Mouse (Mus musculus): ENCODE data around the gene Exoc4. TPM values are rescaled to one million over a fixed set of nuclear protein-coding genes. Genes with fewer than 3 reads are reported as not detected.

The Exoc4 gene
- polyA plus RNA-seq, 1 experiment, result 11.1 TPM

- TF ChIP-seq POLR2A (IDR thresholded peaks at IDR 0.05; ENCODE audit: borderline replicate concordance, extremely low read depth, low read depth, low read length) (no peak), CTCF (IDR thresholded peaks at IDR 0.05; ENCODE audit: insufficient read depth, low read length) (no peak)
- Histone ChIP-seq H3K4me1 (ENCODE audit: control insufficient read depth, insufficient read depth, low read length) (no peaks in the 10 kb centered on the region), H3K4me3 (replicated peaks; ENCODE audit: extremely low read depth, low read depth, low read length) (no peak overlapping the region)
- 72% methylated on average over 1 of the region's 1 CpGs for WGBS
- no peak for DNase-seq
These were observed 622.4 kb downstream of the Exoc4 start for GRCm38 (mm10) chr6:33871286-33871685.

GRCm38 (mm10) chr6:33872192-33872591 is 623.3 kb downstream of the Exoc4 start:
- TF ChIP-seq CTCF (IDR thresholded peaks at IDR 0.05; ENCODE audit: insufficient read depth, low read length) (no peak), POLR2A (IDR thresholded peaks at IDR 0.05; ENCODE audit: borderline replicate concordance, extremely low read depth, low read depth, low read length) (no peak)
- WGBS, result 29% methylated on average over 1 of the region's 1 CpGs
- no peaks in the 10 kb centered on the region for H3K4me1 ChIP-seq (ENCODE audit: control insufficient read depth, insufficient read depth, low read length)
- no peak for DNase-seq
- H3K4me3 ChIP-seq (replicated peaks; ENCODE audit: extremely low read depth, low read depth, low read length), result no peak overlapping the region

- TF ChIP-seq CTCF (IDR thresholded peaks at IDR 0.05; ENCODE audit: insufficient read depth, low read length), result no peak
- no peak for TF ChIP-seq POLR2A (IDR thresholded peaks at IDR 0.05; ENCODE audit: borderline replicate concordance, extremely low read depth, low read depth, low read length)
- DNase-seq, result no peak
- 61% methylated on average over 5 of the region's 5 CpGs for WGBS
- H3K4me1 ChIP-seq (ENCODE audit: control insufficient read depth, insufficient read depth, low read length), result no peaks in the 10 kb centered on the region
- H3K4me3 ChIP-seq (replicated peaks; ENCODE audit: extremely low read depth, low read depth, low read length), result no peak overlapping the region
These were observed 624.1 kb downstream of the Exoc4 start for GRCm38 (mm10) chr6:33873000-33873399.

GRCm38 (mm10) chr6:33874291-33875014 is 625.6 kb downstream of the Exoc4 start:
- no peak for TF ChIP-seq CTCF (IDR thresholded peaks at IDR 0.05; ENCODE audit: insufficient read depth, low read length)
- no peak for TF ChIP-seq POLR2A (IDR thresholded peaks at IDR 0.05; ENCODE audit: borderline replicate concordance, extremely low read depth, low read depth, low read length)
- H3K4me3 ChIP-seq (replicated peaks; ENCODE audit: extremely low read depth, low read depth, low read length), result no peak overlapping the region
- 79% methylated on average over 8 of the region's 8 CpGs for WGBS
- DNase-seq, result no peak
- no peaks in the 10 kb centered on the region for H3K4me1 ChIP-seq (ENCODE audit: control insufficient read depth, insufficient read depth, low read length)

GRCm38 (mm10) chr6:33884141-33884683 is 635.3 kb downstream of the Exoc4 start:
- TF ChIP-seq POLR2A (IDR thresholded peaks at IDR 0.05; ENCODE audit: borderline replicate concordance, extremely low read depth, low read depth, low read length) (no peak), CTCF (IDR thresholded peaks at IDR 0.05; ENCODE audit: insufficient read depth, low read length) (no peak)
- DNase-seq, result no peak
- 64% methylated on average over 9 of the region's 9 CpGs for WGBS
- Histone ChIP-seq H3K4me3 (replicated peaks; ENCODE audit: extremely low read depth, low read depth, low read length) (no peak overlapping the region), H3K4me1 (ENCODE audit: control insufficient read depth, insufficient read depth, low read length) (no peaks in the 10 kb centered on the region)

GRCm38 (mm10) chr6:33886941-33887340 is 638.1 kb downstream of the Exoc4 start:
- WGBS, result 89% methylated on average over 2 of the region's 2 CpGs
- peaks cover under 1% of the 10 kb centered on the region; the same call in 1 of the 2 replicates for H3K4me1 ChIP-seq (ENCODE audit: control insufficient read depth, insufficient read depth, low read length)
- TF ChIP-seq POLR2A (IDR thresholded peaks at IDR 0.05; ENCODE audit: borderline replicate concordance, extremely low read depth, low read depth, low read length) (no peak), CTCF (IDR thresholded peaks at IDR 0.05; ENCODE audit: insufficient read depth, low read length) (no peak)
- no peak for DNase-seq
- H3K4me3 ChIP-seq (replicated peaks; ENCODE audit: extremely low read depth, low read depth, low read length), result no peak overlapping the region

GRCm38 (mm10) chr6:33890926-33891325 is 642.0 kb downstream of the Exoc4 start:
- Histone ChIP-seq H3K4me1 (ENCODE audit: control insufficient read depth, insufficient read depth, low read length) (peaks cover 5% of the 10 kb centered on the region; the same call in 1 of the 2 replicates), H3K4me3 (replicated peaks; ENCODE audit: extremely low read depth, low read depth, low read length) (no peak overlapping the region)
- no peak for DNase-seq
- WGBS, result 83% methylated on average over 1 of the region's 1 CpGs
- TF ChIP-seq POLR2A (IDR thresholded peaks at IDR 0.05; ENCODE audit: borderline replicate concordance, extremely low read depth, low read depth, low read length), result no peak
- no peak for TF ChIP-seq CTCF (IDR thresholded peaks at IDR 0.05; ENCODE audit: insufficient read depth, low read length)

GRCm38 (mm10) chr6:33892142-33892541 is 643.3 kb downstream of the Exoc4 start:
- TF ChIP-seq CTCF (IDR thresholded peaks at IDR 0.05; ENCODE audit: insufficient read depth, low read length), result no peak
- no peak for TF ChIP-seq POLR2A (IDR thresholded peaks at IDR 0.05; ENCODE audit: borderline replicate concordance, extremely low read depth, low read depth, low read length)
- H3K4me1 ChIP-seq (ENCODE audit: control insufficient read depth, insufficient read depth, low read length), result peaks cover 5% of the 10 kb centered on the region; the same call in 1 of the 2 replicates
- H3K4me3 ChIP-seq (replicated peaks; ENCODE audit: extremely low read depth, low read depth, low read length), result no peak overlapping the region
- WGBS, result 20% methylated on average over 2 of the region's 2 CpGs
- no peak for DNase-seq

GRCm38 (mm10) chr6:33899973-33900372 is 651.1 kb downstream of the Exoc4 start:
- DNase-seq, result no peak
- TF ChIP-seq CTCF (IDR thresholded peaks at IDR 0.05; ENCODE audit: insufficient read depth, low read length) (no peak), POLR2A (IDR thresholded peaks at IDR 0.05; ENCODE audit: borderline replicate concordance, extremely low read depth, low read depth, low read length) (no peak)

GRCm38 (mm10) chr6:33900615-33901014 is 651.7 kb downstream of the Exoc4 start:
- Histone ChIP-seq H3K4me3 (replicated peaks; ENCODE audit: extremely low read depth, low read depth, low read length) (no peak overlapping the region), H3K4me1 (ENCODE audit: control insufficient read depth, insufficient read depth, low read length) (no peaks in the 10 kb centered on the region)
- WGBS, result 80% methylated on average over 4 of the region's 4 CpGs
- no peak for DNase-seq
- no peak for TF ChIP-seq POLR2A (IDR thresholded peaks at IDR 0.05; ENCODE audit: borderline replicate concordance, extremely low read depth, low read depth, low read length)
- no peak for TF ChIP-seq CTCF (IDR thresholded peaks at IDR 0.05; ENCODE audit: insufficient read depth, low read length)

More at GRCm38 (mm10) chr6:33899973-33900372, 651.1 kb downstream of the Exoc4 start:
- 89% methylated on average over 5 of the region's 5 CpGs for WGBS
- H3K4me1 ChIP-seq (ENCODE audit: control insufficient read depth, insufficient read depth, low read length), result no peaks in the 10 kb centered on the region
- no peak overlapping the region for H3K4me3 ChIP-seq (replicated peaks; ENCODE audit: extremely low read depth, low read depth, low read length)
